10 mouse cellular contexts compared by ENCODE assay signal in the genomic region with DNA sequence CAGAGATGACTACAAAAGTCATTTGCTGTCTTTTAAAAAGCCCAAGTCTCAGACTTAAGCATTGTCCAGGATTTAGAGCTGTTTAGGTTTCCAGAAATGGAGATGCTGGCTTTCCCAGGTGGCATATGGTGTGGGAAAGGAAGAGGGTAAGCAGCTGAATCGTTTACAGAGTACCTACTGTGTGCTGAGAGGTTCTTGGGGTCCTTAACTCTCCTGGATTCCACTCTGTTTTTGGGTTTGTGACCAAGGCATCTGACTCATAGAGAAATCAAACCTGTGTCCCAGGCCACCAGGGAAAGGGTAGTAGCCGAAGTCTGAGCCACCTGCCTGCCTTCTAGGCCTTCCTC. TPM values are rescaled to one million over a fixed set of nuclear protein-coding genes. Genes with fewer than 3 reads are reported as not detected.
DNase-seq lines count a peak whose midpoint lies in the region; ATAC-seq and TF ChIP-seq lines count a peak whose summit lies in the region.
"Had no signal": no experiment of that assay in that cellular context is flagged by ENCODE, and none has a peak within 500 bp of the region (broad histone marks: within the 10 kb centered on the region; RNA-seq: fewer than 3 reads in every experiment).

No protein-coding gene starts in this region.

- H3K27me3 ChIP-seq in heart, embryonic 10.5 days (ENCODE audit: insufficient read depth, poor library complexity, severe bottlenecking), result peaks cover 7% of the 10 kb centered on the region; the same call in 1 of the 2 replicates
- H3K27me3 ChIP-seq in CH12.LX (replicated peaks), result no peaks in the 10 kb centered on the region
- H3K27me3 ChIP-seq in hindbrain, embryonic 10.5 days (ENCODE audit: insufficient read depth, poor library complexity, severe bottlenecking), result no peaks in the 10 kb centered on the region
- peaks cover 21% of the 10 kb centered on the region for H3K27me3 ChIP-seq in liver, embryonic 16.5 days (ENCODE audit: control insufficient read depth, insufficient read depth, low read depth, low read length)

- no peak for TF ChIP-seq CTCF in CH12.LX (conservative IDR thresholded peaks at IDR 0.05 in 1 of 2, IDR thresholded peaks at IDR 0.05 in 1 of 2; ENCODE audit: low read depth in 2 of 2, low read length in 2 of 2)

- H3K4me2 ChIP-seq in CH12.LX (ENCODE audit: insufficient read depth, low read depth, poor library complexity, severe bottlenecking), result peak overlapping the region; percentile 88
- peak overlapping the region; percentile 75 for H3K4me2 ChIP-seq in liver, embryonic 16.5 days (ENCODE audit: low read depth, low read length)

- H3K79me2 ChIP-seq in CH12.LX (replicated peaks; ENCODE audit: control insufficient read depth, extremely low read depth, insufficient read depth, poor library complexity, severe bottlenecking), result peaks cover 30% of the 10 kb centered on the region

- H3K9ac ChIP-seq in CH12.LX (ENCODE audit: insufficient read depth, low read depth), result peak overlapping the region; percentile 89; the same call in 1 of the 2 replicates
- 0 out of 2 replicates have a peak overlapping the region, but pooled peaks have one; percentile 8 for H3K9ac ChIP-seq in liver, embryonic 16.5 days (ENCODE audit: low read depth, low read length)

- no peak for ATAC-seq in liver, embryonic 16.5 days (ENCODE audit: low read depth)
- ATAC-seq in megakaryocyte progenitor cell, adult 5-6 weeks (replicated peaks; ENCODE audit: poor library complexity), result no peak

- peak overlapping the region; percentile 96 for H3K4me3 ChIP-seq in heart, embryonic 10.5 days
- H3K4me3 ChIP-seq in CH12.LX (replicated peaks in 1 of 3; ENCODE audit: low read depth in 2 of 3, low read length in 2 of 3, poor library complexity in 1 of 3), result peak overlapping the region; percentile 11 to 95 (median 91)
- peak overlapping the region; percentile 85 for H3K4me3 ChIP-seq in hindbrain, embryonic 10.5 days
- peak overlapping the region; percentile 70 for H3K4me3 ChIP-seq in liver, embryonic 16.5 days (ENCODE audit: low read depth, low read length)

- H3K27ac ChIP-seq in heart, embryonic 10.5 days, result peak overlapping the region; percentile 98
- peak overlapping the region; percentile 53; the same call in 1 of the 2 replicates for H3K27ac ChIP-seq in CH12.LX (ENCODE audit: insufficient read depth, low read depth)
- H3K27ac ChIP-seq in hindbrain, embryonic 10.5 days, result peak overlapping the region; percentile 98
- H3K27ac ChIP-seq in liver, embryonic 16.5 days (ENCODE audit: low read length), result peak overlapping the region; percentile 50

- WGBS in heart, embryonic 10.5 days, result 73% methylated on average over 2 of the region's 2 CpGs
- 70% methylated on average over 2 of the region's 2 CpGs for whole genome bisulfite sequencing in hindbrain, embryonic 10.5 days
- 57% methylated on average over 2 of the region's 2 CpGs for WGBS in liver, embryonic 16.5 days (ENCODE audit: insufficient replicate concordance)

- in situ Hi-C loops in CH12.LX (cut with MboI; ENCODE audit: low pct_ligation_motif_present, low pct_unique_long_range_greater_than_20kb, low sequenced_read_pairs), result no loop called here

- intact Hi-C loops in heart, postnatal 25 days (cut with DNase I), result loop anchor here (5.0 kb wide), 1 partner anchor 161 kb away; no protein-coding TSS in a partner anchor

- no peak for TF ChIP-seq POLR2A in CH12.LX (IDR thresholded peaks at IDR 0.05; ENCODE audit: low read depth, low read length)

- 0 out of 2 replicates have a peak, but pooled peaks cover 10% of the 10 kb centered on the region for H3K36me3 ChIP-seq in heart, embryonic 10.5 days
- H3K36me3 ChIP-seq in CH12.LX (replicated peaks in 1 of 2; ENCODE audit: control insufficient read depth in 1 of 2, insufficient read depth in 1 of 2, low read length in 1 of 2), result peaks cover 3 to 27% of the 10 kb centered on the region in 2 experiments
- H3K36me3 ChIP-seq in hindbrain, embryonic 10.5 days, result peaks cover 5% of the 10 kb centered on the region
- H3K36me3 ChIP-seq in liver, embryonic 16.5 days (ENCODE audit: control insufficient read depth, insufficient read depth), result no peaks in the 10 kb centered on the region

- no peaks in the 10 kb centered on the region for H3K9me3 ChIP-seq in heart, embryonic 10.5 days
- no peaks in the 10 kb centered on the region for H3K9me3 ChIP-seq in CH12.LX (replicated peaks; ENCODE audit: low read length)
- H3K9me3 ChIP-seq in hindbrain, embryonic 10.5 days, result no peaks in the 10 kb centered on the region
- no peaks in the 10 kb centered on the region for H3K9me3 ChIP-seq in liver, embryonic 16.5 days (replicated peaks; ENCODE audit: control insufficient read depth, low read length)

- no peak for TF ChIP-seq RAD21 in CH12.LX (IDR thresholded peaks at IDR 0.05; ENCODE audit: low read depth, low read length)

- DNase-seq in heart, embryonic 10.5 days (ENCODE audit: low spot score), result no peak
- no peak for DNase-seq in heart, postnatal 25 days (ENCODE audit: low spot score)
- no peak for DNase-seq in CH12.LX (ENCODE audit: extremely low read depth)
- DNase-seq in hindbrain, embryonic 10.5 days (ENCODE audit: low spot score), result no peak
- no peak for DNase-seq in retina, embryonic 14.5 days (ENCODE audit: low spot score)
- DNase-seq in kidney, adult 18-20 months, result no peak
- DNase-seq: B cell, adult 2 months; thymus, postnatal 25 days had no signal

- dilution Hi-C loops in CH12.LX (cut with MboI; ENCODE audit: extremely low pct_ligation_motif_present, extremely low pct_unique_long_range_greater_than_20kb, low sequenced_read_pairs), result no loop called here

- no peak for TF ChIP-seq EP300 in CH12.LX (IDR thresholded peaks at IDR 0.05; ENCODE audit: low read length)

- peaks cover 49% of the 10 kb centered on the region for H3K4me1 ChIP-seq in heart, embryonic 10.5 days
- peaks cover 21 to 72% of the 10 kb centered on the region in 2 experiments for H3K4me1 ChIP-seq in CH12.LX (ENCODE audit: control insufficient read depth in 1 of 2, insufficient read depth in 2 of 2)
- peaks cover 58% of the 10 kb centered on the region for H3K4me1 ChIP-seq in hindbrain, embryonic 10.5 days (replicated peaks)
- H3K4me1 ChIP-seq in liver, embryonic 16.5 days (ENCODE audit: control insufficient read depth, low read depth, low read length), result peaks cover 23% of the 10 kb centered on the region

TF ChIP-seq in CH12.LX, 34 proteins besides CTCF, POLR2A, EP300 and RAD21:
- TF ChIP-seq IRF4 (IDR thresholded peaks at IDR 0.05; ENCODE audit: low read depth, low read length), result no peak
- no peak for TF ChIP-seq MAFK (IDR thresholded peaks at IDR 0.05; ENCODE audit: insufficient replicate concordance, low read length)
- peak; percentile 77 for TF ChIP-seq ZKSCAN1 (IDR thresholded peaks at IDR 0.05; ENCODE audit: borderline replicate concordance, low read depth, low read length)

RNA-seq across cellular contexts. Expression of gene Nek6, which starts 1.7 kb away (rescaled TPM):
- 74.7 and 90.1 TPM in 2 replicates for polyA plus RNA-seq in heart, embryonic 10.5 days (2016; fragmentation: Nextera tagmentation; extraction: Ambion mirVana)
- total RNA-seq in heart, postnatal 25 days (2021), result 1 to 10 TPM; 3.4 to 4.3 TPM
- 30.5 and 39.9 TPM in 2 replicates for total RNA-seq in CH12.LX (2012; rRNA removed)
- 27.5 and 31.0 TPM in 2 replicates for total RNA-seq in CH12.LX (2014; rRNA removed)
- 36.7 and 44.7 TPM in 2 replicates for polyA plus RNA-seq in CH12.LX (2012; ENCODE audit: insufficient read length, low read depth)
- 68.8 and 77.5 TPM in 2 replicates for polyA plus RNA-seq in hindbrain, embryonic 10.5 days (2016; fragmentation: Nextera tagmentation; extraction: Ambion mirVana)
- polyA plus RNA-seq in liver, embryonic 16.5 days (2015; fragmentation: Nextera tagmentation; extraction: Ambion mirVana), result 43.5 and 47.6 TPM in 2 replicates
- 15.0 and 18.2 TPM in 2 replicates for total RNA-seq in megakaryocyte progenitor cell, adult 5-6 weeks (2015)
- total RNA-seq in megakaryocyte progenitor cell, adult 5-6 weeks (2017), result 4.4 and 5.0 TPM in 2 replicates
